Mouse (Mus musculus): ENCODE data around the gene Tex52.
"Not testable (repeated sequence)": the region's sequence is repeated elsewhere in the genome, so short reads cannot be mapped to it uniquely, and the experiment has no call there.

Tex52 gene

DNA sequence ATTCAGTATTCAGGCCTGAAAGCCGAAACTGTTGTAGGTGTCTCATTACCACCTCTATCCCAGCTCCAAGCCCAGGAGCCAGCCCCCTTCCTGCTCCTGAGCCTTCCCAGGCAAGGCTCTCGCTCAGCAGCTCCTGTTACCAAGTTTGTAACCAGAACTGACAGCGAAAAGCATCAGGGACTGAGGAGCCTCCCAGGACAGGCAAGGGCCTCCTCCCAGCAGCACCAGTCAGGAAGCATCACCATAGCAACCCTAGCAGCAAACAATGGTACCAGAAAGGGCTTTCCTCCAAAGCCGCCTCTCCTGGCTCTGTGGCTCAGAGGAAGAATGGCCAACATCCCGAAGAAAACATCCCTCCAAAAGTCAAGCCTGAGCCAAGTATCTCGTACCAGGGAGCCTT lies at the start of gene Tex52, which contains the start of gene Gm44596:
TSS of gene Tex52 (plus strand) at position 265 of the 400 bp plus-strand sequence.
TSS of gene Gm44596 (plus strand) at position 312 of the 400 bp plus-strand sequence.
- DNase-seq, result no peak

DNA sequence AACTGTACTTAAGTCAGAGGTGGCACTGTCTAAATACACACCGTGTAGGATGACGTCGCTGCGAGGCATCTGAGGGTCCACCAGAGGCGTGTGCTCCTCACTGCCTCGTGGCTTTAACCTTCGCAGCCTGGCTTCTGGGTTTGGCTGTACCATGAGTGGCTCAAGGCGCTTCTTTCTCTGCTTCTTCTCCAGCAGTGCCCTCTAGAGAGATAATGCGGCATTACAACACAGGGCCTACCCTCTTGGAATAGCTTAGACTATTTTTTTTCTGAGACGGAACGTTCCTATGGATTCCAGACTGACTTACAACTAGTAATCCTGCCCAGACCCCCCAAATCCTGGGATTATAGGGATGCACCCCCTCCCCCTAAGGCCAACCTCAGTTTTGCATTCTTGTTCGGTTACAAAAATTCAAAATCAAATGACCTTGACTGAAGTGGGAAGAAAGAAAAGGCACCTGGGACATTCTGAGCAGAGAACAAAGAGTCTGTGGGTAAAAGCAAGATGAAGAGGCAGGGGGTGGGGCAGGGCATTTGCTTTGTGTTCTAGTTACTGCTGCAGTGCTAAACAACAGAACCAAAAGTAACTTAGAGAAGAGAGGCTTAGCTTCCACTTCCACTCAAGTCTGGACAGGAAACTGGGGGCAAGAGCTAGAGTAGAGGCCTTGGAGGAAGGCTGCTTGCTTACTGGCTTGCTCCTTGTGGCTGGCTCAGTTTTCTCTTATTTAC lies 40.7 kb upstream of the Tex52 start:
- DNase-seq, result peak; percentile 82

DNA sequence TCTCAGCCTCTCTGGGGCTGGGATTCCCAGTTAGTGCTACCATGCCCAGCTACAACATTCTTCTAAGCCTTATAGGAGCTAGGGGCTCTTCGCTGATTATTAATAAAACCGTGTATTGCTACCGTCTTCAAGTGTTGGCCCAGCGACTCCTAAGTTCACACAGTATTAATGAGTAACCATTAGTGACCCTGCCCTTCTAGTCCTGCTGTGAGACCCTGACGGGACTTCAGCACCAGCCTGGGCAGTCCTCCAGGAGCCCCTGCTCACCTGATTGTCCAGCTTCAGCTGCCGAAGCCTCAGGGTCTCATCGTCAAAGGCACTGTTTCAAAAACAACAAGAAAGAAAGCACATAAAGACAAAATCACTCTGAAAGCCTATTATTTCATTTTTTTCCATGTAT lies 37.8 kb upstream of the Tex52 start:
- DNase-seq, result no peak

DNA sequence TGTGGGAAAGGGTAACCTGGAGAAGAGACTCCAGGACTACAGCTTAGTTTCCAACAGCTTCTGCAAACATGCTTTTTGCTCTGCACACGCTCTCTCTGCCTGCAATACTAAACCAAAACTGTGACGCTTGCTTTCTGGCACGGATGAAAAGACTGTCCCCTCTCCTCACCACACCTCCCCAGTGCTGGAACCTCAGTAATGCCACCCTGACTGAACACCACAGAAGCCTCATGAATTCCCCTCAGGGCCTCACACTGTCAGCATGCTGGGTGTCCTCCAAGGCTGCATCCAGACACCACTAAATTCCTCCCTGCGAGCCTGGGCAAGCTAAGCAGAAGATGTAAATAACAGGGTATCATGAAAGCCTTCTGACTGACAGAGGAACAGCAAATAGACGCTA lies 36.4 kb upstream of the Tex52 start:
- no peak for DNase-seq

DNA sequence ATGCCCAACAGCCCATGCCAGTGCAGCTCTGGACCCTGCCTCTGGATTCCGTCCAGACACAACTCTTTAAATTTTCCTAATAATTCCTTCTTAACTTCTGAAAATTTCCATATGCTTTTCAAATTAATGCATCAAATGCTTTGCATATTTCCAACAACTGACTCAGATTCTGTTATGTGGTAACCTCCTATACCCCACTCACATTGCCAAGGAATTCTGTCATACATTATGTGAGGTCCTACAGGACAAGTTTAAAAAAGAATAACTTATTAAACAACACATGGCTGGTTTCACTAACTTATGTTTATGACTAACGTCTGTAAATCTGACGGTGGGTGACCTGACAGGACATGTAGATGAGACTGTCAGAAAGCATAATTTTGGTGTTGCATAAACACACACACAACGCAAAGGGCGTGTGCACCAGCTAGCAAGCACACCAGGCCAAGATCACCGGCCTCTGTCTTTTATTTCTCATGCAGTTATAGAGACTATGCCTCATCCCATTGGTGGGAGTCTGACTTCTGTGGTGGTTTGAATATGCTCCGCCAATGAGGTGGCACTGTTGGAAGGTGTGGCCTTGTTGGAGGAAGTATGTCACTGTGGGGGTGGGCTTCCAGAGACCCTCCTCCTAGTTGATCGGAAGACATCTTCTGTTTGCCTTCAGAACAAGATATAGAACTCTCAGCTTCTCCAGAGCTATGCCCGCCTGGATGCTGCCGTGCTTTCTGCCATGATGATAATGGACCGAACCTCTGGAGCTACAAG lies 33.1 kb upstream of the Tex52 start:
- DNase-seq, result no peak

DNA sequence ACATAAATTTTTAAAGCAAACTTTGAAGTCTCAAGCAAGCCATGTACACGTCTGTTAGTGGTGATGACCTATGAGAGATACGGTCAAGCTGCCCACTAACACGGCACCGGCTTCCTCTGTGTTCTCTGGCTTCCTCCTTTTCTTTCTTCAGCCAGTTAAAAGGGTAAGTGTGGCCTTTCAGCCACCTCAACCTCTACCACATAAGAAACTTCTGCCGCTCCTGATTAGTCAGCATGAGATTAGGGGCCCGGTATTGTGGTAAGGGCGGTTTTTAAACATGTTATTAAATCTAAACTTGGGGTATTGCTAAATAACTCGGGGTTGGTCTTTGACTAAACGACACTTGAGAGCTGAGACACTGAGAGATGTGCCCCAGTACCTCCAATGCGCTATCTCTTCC lies 29.6 kb upstream of the Tex52 start:
- no peak for DNase-seq

DNA sequence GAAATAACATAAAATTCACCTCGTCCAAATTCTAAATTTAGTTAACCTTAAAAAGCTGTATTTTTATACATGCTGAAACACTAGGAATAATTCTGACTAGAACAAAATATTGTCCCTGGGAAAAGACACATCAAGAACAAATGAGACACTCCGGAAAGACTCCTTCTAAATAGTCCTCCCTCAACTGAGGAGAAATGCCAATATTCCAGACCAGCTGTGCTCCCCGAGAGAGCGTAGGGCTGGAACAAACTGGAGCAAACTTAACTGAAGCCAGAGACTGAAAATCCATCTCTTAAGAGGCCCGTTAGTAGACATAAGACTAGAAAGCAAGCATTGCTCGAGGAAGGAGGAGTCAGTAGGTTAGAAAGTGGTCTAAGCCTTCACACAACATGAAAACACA lies 28.5 kb upstream of the Tex52 start:
- no peak for DNase-seq

DNA sequence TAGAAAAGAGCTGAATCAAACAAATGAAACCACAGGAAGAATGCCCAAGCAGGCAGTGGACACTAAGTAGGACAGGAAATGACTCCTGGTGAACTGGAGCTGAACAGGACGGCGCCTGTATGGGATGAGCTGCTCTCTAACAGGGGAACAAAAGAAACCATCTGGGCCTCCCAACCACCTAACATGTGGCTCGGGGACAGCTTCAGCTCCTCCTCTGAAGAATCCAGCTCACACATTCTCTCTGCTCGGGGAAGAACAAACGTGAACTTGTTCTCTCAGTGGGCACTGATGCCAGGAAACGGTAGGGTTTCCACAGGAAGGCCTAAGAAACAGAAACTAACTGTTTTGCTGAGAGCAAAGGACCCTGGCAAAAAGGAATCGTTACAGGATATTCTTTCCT lies 25.5 kb upstream of the Tex52 start:
- DNase-seq, result peak; percentile 46

DNA sequence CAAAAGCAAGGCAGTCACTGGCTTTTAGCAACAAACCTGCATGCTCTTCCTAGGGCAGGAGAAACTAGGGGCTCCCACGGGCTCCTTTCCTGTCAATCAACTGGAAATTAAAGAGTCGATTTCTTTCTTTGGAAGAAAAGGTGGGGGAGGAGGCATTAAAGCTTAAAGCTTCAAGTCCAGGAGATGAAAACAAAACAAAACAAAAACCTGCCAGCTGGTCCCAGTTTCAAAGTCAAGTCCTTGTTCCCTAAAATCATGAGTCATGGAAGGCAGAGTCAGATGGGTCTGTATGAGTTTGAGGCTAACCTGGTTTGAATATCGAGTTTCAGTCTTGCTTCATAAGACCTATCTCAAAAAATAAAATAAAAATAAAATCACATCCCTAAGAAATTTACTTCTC lies 21.1 kb upstream of the Tex52 start:
- no peak for DNase-seq

DNA sequence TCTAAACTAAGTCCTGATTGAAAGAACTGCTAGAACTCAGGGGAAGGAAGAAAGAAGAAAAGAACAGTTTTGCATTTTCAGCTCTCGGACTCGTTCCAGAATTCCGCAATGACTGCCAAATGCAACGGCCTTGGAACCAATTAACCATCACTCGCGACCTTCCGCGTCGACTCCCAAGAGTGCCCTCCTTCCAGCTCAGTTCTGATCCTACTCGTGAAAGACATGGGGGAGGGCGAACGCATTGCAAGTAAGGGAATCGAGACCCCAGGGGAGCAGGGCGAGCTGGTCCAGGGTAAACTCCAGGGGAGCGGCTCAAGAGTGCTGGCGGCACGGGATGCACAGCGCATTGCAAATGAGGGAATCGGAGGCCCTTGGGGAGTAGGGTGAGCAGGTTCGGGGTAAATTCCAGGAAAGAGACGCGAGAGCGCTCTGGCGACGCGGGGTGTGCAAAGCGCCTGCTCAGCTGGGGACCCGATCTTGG lies 20.0 kb upstream of the Tex52 start:
- peak; percentile 67 for DNase-seq

DNA sequence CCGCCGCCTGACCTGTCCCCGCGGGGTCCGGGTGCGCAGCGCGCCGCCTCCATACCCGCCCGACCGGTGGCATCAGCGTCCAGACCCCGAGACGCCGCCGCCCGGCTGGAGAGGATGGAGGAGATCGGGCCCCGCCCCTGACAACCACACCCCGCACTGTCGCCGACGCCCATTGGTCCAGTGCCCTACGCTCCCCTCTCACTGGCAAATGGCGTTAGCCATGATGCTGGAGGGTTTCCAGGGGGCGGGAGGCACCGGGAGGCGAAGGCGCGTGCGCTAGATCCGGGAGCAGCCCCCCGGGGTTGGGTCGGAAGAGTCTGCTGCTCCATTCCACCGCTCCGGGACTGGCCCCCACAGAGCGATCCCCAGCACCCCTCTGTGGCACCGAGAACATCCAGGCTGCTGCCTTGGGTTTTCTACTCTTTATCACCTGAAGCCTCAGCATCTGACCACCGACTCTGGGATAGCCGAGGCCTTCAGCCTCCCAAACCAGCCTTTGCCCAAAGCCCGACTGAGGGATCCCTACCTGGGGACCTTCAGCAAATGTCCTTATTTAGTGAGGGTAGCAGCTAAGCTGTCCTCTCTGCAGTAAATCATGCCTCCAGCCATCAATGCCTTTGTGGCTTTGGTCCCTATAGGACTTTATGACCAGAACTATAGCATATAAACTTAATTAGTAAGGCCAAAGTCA lies 19.4 kb upstream of the Tex52 start, which contains the start of gene Tulp3:
TSS of gene Tulp3 (minus strand) at position 126 of the 691 bp plus-strand sequence.
- peak; percentile 98 for DNase-seq

DNA sequence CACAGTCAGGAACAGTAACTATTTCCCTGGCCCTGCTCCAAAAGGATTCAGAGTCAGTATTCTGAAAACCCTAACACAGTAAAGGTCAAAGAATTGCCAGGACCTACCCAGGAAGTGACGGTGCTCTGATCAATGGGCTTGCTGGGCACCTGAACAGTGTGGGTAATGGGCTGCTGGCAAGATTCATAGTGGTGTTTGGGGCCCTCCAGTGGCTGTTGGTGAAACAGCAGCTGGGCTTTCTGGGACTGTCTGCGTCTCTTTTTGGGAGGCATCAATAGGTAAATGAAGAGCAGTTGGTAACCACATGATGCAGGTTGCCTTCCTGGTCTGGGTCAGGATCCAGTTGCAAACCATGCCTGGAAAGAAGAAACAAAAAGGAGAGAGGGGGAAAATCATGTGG lies 16.3 kb upstream of the Tex52 start:
- peak; percentile 76 for DNase-seq

DNA sequence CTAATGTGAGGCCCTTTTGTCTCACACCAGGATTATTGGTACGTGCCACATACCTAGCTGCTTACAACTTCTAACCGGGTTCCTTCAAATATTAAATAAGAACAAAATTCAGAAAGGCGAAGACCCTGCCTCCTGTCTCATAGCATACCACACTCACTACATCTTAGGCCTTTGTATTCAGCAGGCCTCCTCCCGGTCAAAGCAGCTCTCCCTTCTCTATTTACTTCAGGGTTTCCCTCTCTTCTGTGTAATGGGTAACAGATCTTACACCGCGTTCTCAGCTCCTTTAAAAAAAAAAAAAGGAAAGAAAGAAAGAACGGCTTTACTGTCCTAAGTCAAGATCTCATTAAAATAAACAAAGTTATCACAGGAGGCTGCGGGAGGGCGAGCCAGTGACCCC lies 13.4 kb upstream of the Tex52 start:
- DNase-seq, result no peak

DNA sequence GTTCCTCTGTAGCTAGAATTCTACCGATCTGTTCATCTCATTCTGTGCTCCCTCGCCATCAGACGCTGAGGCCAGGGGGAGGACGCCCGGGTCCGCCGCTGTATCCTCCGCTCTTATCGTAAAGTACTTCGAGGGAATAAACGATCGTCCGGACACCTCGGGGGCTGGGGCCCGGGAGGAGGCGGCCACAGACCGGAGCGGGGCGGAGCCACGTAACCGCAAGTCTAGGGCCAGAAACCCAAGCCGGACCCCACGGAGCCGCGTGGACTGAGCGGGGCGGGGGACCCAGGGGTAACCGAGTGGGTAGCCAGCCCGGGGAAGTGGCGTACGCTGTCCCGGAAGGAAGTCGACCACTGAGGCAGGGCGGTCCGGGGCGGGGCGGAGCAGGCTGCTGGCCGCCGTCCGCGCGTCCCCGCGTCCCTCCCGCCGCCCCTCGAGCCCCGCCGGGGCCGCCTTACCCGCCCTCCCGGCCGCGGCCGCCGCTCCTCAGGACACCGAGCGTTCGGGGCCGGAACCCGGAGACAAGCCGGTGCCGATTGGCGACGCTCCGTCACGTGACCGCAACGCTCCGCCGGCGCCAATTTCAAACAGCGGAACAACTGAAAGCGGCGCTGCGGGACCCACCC lies 12.8 kb upstream of the Tex52 start, which contains the start of the genes Rhno1 and Foxm1:
TSS of gene Rhno1 (minus strand) at position 531 of the 626 bp plus-strand sequence.
TSS of gene Foxm1 (plus strand) at position 587 of the 626 bp plus-strand sequence.
- DNase-seq, result peak; percentile 76

DNA sequence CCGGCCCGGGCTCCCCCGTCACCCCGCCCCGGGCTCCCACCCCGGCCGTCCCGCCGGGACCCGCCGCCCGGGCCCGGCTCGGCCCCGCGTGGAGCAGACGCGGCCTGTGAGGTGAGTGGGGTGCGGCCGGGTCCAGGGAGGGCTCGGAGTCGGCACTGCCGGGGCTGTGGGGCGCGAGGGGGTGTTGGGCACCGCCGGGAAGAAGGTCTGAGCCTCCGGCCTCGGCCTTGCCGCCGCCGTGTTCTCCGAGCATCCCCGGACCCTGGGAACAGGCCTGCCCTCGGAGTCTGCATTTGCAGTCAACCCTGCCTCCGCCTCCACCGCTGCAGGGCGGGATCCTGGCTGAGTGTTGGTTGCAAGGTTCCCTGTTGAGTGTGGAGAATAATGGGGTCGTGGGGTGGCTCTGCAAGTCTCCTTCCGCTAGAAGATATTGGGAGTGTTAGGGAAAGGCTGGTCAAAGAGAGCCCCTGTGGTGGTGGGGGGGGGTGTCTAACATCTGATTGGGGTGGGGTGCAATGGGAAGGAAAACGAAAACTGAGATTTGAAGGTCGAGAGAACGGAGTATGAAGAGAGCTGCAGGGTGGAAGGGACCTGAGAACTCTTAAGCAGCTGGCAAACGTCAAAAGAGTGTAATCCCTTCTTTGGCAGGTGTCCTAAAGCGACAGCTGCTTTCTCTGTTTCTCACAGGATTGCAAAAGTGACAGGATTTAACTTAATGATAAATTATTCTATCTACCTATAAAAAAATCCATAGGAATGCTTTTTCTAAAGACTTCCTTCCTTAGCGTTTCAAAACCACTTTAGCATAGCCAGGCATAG lies 12.0 kb upstream of the Tex52 start:
- no peak for DNase-seq

DNA sequence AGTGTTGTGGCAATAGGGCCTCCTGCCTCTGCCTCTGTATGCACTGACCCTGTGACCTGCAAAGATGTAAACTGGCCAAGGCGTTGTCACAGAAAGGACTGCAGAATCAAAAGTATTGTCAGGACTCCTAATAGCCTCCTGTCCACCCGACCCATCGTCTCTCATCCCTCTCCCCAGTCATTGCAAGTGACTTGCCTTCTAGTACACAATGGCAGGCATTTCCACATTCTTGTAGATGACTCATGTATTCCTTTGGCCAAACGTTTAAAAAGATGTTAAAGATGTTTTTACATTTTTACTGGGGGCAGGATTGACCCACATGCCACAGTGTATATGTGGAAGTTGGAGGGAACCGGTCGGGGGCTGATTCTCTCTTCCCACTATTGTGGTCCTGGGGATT lies 10.5 kb upstream of the Tex52 start:
- DNase-seq, result no peak

DNA sequence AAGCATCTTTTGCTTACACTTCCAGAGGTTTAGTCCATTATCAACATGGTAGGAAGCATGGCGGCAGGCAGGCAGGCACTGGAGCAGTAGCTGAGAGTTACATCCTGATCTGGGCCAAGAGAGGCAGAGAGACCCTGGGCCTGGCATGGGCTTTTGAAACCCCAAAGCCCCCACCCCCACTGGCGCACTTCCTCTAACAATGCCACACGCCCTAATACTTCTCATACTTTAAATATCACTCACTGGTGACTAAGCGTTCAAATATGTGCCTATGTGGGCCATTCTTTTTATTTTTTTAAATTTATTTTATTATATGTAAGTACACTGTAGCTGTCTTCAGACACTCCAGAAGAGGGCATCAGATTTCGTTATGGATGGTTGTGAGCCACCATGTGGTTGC lies 8.8 kb upstream of the Tex52 start:
- no peak for DNase-seq

DNA sequence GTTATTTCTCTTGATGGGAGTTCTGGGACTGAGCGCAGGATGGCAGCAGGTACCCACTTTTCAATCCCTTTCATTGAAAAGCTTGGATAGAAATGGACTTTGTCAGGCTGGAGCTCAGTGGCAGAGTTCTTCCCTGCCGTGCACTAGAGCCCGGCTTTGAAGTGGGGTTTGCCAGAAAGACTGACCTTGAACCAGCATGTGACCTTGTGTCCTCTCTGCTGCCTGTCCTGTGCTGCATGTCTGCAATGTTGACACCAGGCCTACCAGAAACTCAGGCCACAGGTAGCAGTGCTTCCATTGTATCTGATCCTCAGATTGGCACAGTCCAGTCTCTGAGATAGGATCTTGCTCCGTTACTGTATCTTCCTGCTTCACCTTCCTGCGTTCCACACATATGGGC lies 5.2 kb upstream of the Tex52 start:
- no peak for DNase-seq

DNA sequence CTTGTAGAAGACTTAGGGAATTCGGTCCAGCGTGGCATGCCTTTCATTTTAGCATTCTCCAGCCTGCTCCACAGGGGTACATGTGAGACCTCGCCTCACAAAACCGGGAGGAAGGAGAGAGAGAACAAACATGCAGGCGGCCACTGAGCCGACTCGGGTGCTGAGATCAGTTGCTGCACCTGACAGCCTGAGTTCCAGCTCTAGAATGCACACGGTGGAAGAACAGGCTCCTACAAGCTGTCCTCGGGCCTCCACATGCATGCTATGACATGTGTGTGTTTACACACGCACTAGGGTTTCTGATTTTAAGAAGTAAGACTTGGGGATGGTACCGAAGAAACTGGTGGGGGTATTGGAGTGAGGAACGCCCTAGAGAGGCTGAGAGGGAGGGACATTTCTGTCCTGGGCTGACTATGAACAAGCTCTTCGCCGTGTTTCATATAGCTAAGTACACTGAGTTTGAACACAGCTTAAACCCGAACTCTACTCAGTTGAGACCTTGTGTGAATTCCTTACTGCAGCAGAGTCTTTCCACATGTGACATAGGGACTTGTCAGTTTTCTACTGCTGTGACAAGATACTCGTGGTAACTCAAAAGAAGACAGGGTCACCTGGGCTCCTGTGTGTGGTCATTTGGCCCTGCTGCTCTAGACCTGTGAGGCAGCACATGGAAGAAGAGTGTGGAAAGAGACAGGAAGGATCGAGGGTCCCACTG lies 1.3 kb downstream of the Tex52 start:
- DNase-seq, result no peak

DNA sequence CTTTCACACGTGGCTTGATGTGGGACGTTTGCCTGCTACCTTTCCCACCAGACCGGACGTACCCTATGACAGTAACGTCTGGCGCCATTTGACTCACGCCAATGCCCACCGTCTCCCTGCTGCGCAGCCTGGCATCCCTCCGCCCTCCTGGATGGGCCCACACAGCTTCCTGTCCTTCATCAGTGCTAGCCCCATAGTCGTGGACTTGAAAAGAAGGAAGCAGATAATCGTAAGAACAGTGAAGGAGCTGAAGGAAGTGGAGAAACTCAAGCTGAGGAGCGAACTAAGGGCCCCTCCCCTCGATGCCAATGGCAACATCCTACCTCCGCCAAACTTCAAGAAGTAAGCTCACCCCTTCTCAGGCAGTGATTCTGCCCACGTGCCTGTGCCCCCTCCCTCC lies 4.4 kb downstream of the Tex52 start:
- DNase-seq, result no peak

DNA sequence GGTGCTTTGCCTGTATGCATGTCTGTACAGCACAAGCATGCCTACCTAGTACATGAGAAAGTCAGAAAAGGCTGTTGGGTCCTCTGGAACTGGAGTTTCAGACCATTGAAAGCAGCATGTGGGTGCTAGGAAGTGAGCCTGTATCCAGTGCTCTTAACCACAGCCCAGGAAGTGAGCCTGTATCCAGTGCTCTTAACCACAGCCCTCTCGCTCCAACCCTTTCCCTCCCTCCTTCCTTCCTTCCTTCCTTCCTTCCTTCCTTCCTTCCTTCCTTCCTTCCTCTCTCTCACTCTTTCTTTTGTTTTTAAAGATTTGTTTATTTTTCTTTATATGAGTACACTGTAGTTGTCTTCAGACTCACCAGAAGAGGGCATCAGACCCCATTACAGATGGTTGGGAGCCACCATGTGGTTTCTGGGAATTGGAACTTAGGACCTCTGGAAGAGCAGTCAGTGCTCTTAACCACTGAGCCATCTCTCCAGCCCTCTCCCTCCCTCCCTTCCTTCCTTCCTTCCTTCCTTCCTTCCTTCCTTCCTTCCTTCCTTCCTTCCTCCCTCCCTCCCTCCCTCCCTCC lies 5.4 kb downstream of the Tex52 start:
- DNase-seq, result not testable (repeated sequence)
